Mouse (Mus musculus): ENCODE data around the gene Sept5. TPM values are rescaled to one million over a fixed set of nuclear protein-coding genes. Genes with fewer than 3 reads are reported as not detected.

The Sept5 gene
- total RNA-seq, 2 experiments from 2014 or later = 7.9 to 10.7 TPM

- peak; percentile 88 to 90 for DNase-seq (ENCODE audit: low spot score in 2 of 2)
Measured at GRCm38 (mm10) chr16:18617370-18618065, 12.2 kb downstream of the Sept5 start.

GRCm38 (mm10) chr16:18613301-18613700 lies 16.5 kb downstream of the Sept5 start:
- DNase-seq (ENCODE audit: low spot score in 2 of 2) = no peak

- no peak for DNase-seq (ENCODE audit: low spot score in 2 of 2)
Measured at GRCm38 (mm10) chr16:18611752-18612151, 18.0 kb downstream of the Sept5 start.

- DNase-seq (ENCODE audit: low spot score in 2 of 2) = no peak
Measured at GRCm38 (mm10) chr16:18609099-18609498, 20.7 kb downstream of the Sept5 start.

GRCm38 (mm10) chr16:18608226-18608625 lies 21.5 kb downstream of the Sept5 start:
- DNase-seq (ENCODE audit: low spot score in 2 of 2) = no peak

GRCm38 (mm10) chr16:18605705-18606104 lies 24.0 kb downstream of the Sept5 start:
- DNase-seq (ENCODE audit: low spot score in 2 of 2) = no peak

- DNase-seq (ENCODE audit: low spot score in 2 of 2) = no peak
Measured at GRCm38 (mm10) chr16:18604267-18604701, 25.5 kb downstream of the Sept5 start.

GRCm38 (mm10) chr16:18601447-18601846 lies 28.3 kb downstream of the Sept5 start:
- no peak for DNase-seq (ENCODE audit: low spot score in 2 of 2)

- DNase-seq (ENCODE audit: low spot score in 2 of 2) = no peak
Measured at GRCm38 (mm10) chr16:18598006-18598405, 31.7 kb downstream of the Sept5 start.

GRCm38 (mm10) chr16:18596255-18596654 lies 33.5 kb downstream of the Sept5 start:
- DNase-seq (ENCODE audit: low spot score in 2 of 2) = no peak

- DNase-seq (ENCODE audit: low spot score in 2 of 2) = no peak
Measured at GRCm38 (mm10) chr16:18593930-18594329, 35.8 kb downstream of the Sept5 start.

- no peak for DNase-seq (ENCODE audit: low spot score in 2 of 2)
Measured at GRCm38 (mm10) chr16:18591047-18592018, 38.4 kb downstream of the Sept5 start.

- DNase-seq (ENCODE audit: low spot score in 2 of 2) = no peak
Measured at GRCm38 (mm10) chr16:18589804-18590790, 39.7 kb downstream of the Sept5 start, which contains the start of gene Tbx1. TSS of gene Tbx1 (minus strand) at chr16:18590671.

GRCm38 (mm10) chr16:18589080-18589621 lies 40.6 kb downstream of the Sept5 start:
- no peak for DNase-seq (ENCODE audit: low spot score in 2 of 2)

GRCm38 (mm10) chr16:18588738-18589055 lies 41.1 kb downstream of the Sept5 start:
- DNase-seq (ENCODE audit: low spot score in 2 of 2) = no peak

GRCm38 (mm10) chr16:18587847-18588737 lies 41.7 kb downstream of the Sept5 start:
- no peak for DNase-seq (ENCODE audit: low spot score in 2 of 2)

- DNase-seq (ENCODE audit: low spot score in 2 of 2) = no peak
Measured at GRCm38 (mm10) chr16:18586906-18587546, 42.7 kb downstream of the Sept5 start.

- DNase-seq (ENCODE audit: low spot score in 2 of 2) = no peak
Measured at GRCm38 (mm10) chr16:18586076-18586905, 43.5 kb downstream of the Sept5 start.

All from adrenal gland, adult 18-20 months (tissue).